ENCODE assay signal across 7 mouse cellular contexts in the genomic region with DNA sequence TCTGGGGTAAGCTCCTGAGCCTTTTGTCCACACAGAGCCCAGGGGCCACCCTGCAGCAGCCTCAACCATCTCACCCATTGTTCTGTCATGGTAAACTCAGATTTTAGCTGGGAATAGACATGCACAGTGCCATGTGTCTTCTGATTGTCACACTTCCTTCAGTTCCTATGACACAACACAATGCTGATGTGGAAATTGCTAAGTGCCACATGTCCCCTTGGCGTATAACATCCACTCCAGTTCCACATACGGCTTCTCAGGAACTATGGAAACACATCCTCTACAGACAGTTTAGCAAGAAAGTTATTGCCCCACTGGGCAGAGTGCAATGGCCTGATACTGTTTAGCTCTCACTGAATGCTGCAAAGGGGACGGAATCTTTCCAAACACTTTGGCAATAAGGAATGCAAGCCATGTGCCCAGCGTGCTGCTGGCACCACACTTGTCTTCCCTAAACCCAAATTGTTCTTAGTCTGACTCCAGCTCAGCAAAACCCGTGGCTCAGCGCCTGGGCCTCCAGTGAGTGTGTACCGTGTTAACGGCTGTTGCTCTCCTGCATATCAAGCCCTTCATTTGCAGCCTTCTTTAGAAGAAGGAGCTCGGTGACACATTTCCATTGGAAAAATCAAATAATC.
DNase-seq lines count a peak whose midpoint lies in the region; ATAC-seq and TF ChIP-seq lines count a peak whose summit lies in the region.

No protein-coding gene starts in this region.

- intact Hi-C loops in left cerebral cortex, postnatal 10 days (cut with DNase I), result no loop called here

- peak; percentile 98 for ATAC-seq in granulocyte monocyte progenitor cell, adult 5-6 weeks (replicated peaks; ENCODE audit: poor library complexity, severe bottlenecking)

- no peak overlapping the region for H3K27ac ChIP-seq in cerebellum, adult 2 months (ENCODE audit: insufficient read depth, low read length)

- no peak overlapping the region for H3K4me3 ChIP-seq in cerebellum, adult 2 months (replicated peaks; ENCODE audit: insufficient read depth, low read depth, low read length)

- WGBS in cerebellum, adult 2 months, result 32% methylated on average over 9 of the region's 9 CpGs

- peak; percentile 29 to 51 for DNase-seq in left cerebral cortex, postnatal 10 days (ENCODE audit: extremely low spot score in 1 of 2, low spot score in 2 of 2)
- no peak for DNase-seq in left cerebral cortex, adult 11 months (ENCODE audit: low spot score)
- DNase-seq in cerebellum, adult 2 months, result peak; percentile 48 to 66
- DNase-seq in lung, postnatal 10 days, result peak; percentile 25
- no peak for DNase-seq in spleen, postnatal 10 days (ENCODE audit: low spot score in 2 of 2)
- no peak for DNase-seq in thymus, postnatal 25 days

- peaks cover 11% of the 10 kb centered on the region for H3K4me1 ChIP-seq in cerebellum, adult 2 months (ENCODE audit: control insufficient read depth, insufficient read depth, low read length)

- TF ChIP-seq POLR2A in cerebellum, adult 2 months (IDR thresholded peaks at IDR 0.05; ENCODE audit: borderline replicate concordance, insufficient read depth, low read length), result no peak

- no peaks in the 10 kb centered on the region for H3K27me3 ChIP-seq in cerebellum, adult 2 months (ENCODE audit: control insufficient read depth, insufficient read depth, low read length)

- no peak for TF ChIP-seq CTCF in cerebellum, adult 2 months (IDR thresholded peaks at IDR 0.05; ENCODE audit: borderline replicate concordance, insufficient read depth, low read depth, low read length)

Comparison
In these comparisons a context has a peak if more than half of its experiments do, and no peak if none do; other contexts are left out.
1. DNase-seq: peak in left cerebral cortex, postnatal 10 days (2 of 2), cerebellum, adult 2 months (2 of 2) and lung, postnatal 10 days (single experiment); none in left cerebral cortex, adult 11 months (single experiment), spleen, postnatal 10 days (0 of 2) and thymus, postnatal 25 days (single experiment).